Mouse (Mus musculus) kidney, adult 2 months (tissue): Measurements from ENCODE around the gene Zfp385b.

Source experiments
- CTCF ChIP-seq: fragments of 200-500 bp; conservative IDR thresholded peaks from 2 replicates; pipeline ENCODE4 v1.5.1; 2011; ENCODE audit warnings: low read depth, mild to moderate bottlenecking, control low read depth, low read length, moderate library complexity, mixed read lengths; ENCODE audit not compliant: insufficient read depth, insufficient read length
- POLR2A ChIP-seq: fragments of 200-500 bp; IDR thresholded peaks from one replicate; pipeline ENCODE4 v1.6.1; 2011; ENCODE audit warnings: low read depth, low read length, control low read depth

DNA sequence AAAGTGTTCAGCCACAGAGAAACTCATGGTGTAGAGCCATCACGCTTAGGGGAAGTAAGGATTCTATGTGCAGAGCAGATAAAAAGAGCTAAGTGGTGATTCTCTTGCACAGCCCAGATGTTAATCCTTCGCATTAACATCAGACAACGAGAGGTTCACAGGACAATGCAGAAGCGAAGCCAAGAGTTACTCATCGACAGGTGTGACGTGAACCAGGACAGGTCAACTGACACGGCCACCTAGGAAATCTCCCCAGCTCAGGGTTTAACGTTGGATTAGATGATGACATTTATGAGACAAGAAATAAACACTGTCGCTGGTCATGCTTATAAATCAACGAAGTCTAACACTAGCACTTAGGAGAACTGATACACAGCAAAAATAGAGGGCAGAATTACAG, 341.9 kb downstream of the Zfp385b start:
- TF ChIP-seq CTCF (no peak), POLR2A (no peak)
